Mouse (Mus musculus) forebrain, embryonic 16.5 days (tissue): ENCODE data around the gene Cep85l. TPM values are rescaled to one million over a fixed set of nuclear protein-coding genes. Genes with fewer than 3 reads are reported as not detected.

ENCODE experiments used
- ATAC-seq: fragments of 200-750 bp; cut with Nextera tagmentation; 2 replicates; pipeline ENCODE4 v1.8.0; 2017; ENCODE audit warnings: mild to moderate bottlenecking, moderate library complexity
- H3K27ac ChIP-seq: fragments of 300-500 bp; sonication (generic); 2 replicates; pipeline ENCODE4 v1.5.1; 2014; ENCODE audit warnings: low read length, control low read depth
- H3K27me3 ChIP-seq: fragments of 300-500 bp; sonication (generic); replicated peaks from 2 replicates; pipeline ENCODE4 v1.6.1; 2014; ENCODE audit warnings: low read length; ENCODE audit not compliant: control insufficient read depth, insufficient read depth
- H3K36me3 ChIP-seq: fragments of 300-500 bp; sonication (generic); 2 replicates; pipeline ENCODE4 v1.6.1; 2014; ENCODE audit not compliant: control insufficient read depth, insufficient read depth
- H3K4me1 ChIP-seq: fragments of 300-500 bp; sonication (generic); replicated peaks from 2 replicates; pipeline ENCODE4 v1.6.1; 2014; ENCODE audit warnings: low read length; ENCODE audit not compliant: control insufficient read depth, insufficient read depth
- H3K4me2 ChIP-seq: fragments of 300-500 bp; sonication (generic); 2 replicates; pipeline ENCODE4 v1.6.1; 2014; ENCODE audit warnings: mild to moderate bottlenecking, low read length, control low read depth
- H3K4me3 ChIP-seq: fragments of 300-500 bp; sonication (generic); replicated peaks from 2 replicates; pipeline ENCODE4 v1.5.1; 2014; ENCODE audit warnings: mild to moderate bottlenecking, low read length, control low read depth
- H3K9ac ChIP-seq: fragments of 300-500 bp; sonication (generic); replicated peaks from 2 replicates; pipeline ENCODE4 v1.6.1; 2014; ENCODE audit warnings: low read depth, low read length, control low read depth
- H3K9me3 ChIP-seq: fragments of 300-500 bp; sonication (generic); 2 replicates; pipeline ENCODE4 v1.6.1; 2016; ENCODE audit warnings: low read length; ENCODE audit not compliant: control insufficient read depth
- WGBS: fragments of 180-500 bp; shearing (Covaris S2); extraction: QIAGEN DNeasy Blood & Tissue Kit; methylation state at CpG from one replicate; pipeline ENCODE4 v1.1.7; 2014; 5-methylcytosine and 5-hydroxymethylcytosine counted together
- polyA plus RNA-seq: library from polyadenylated mRNA; unstranded; fragments of >200 nt; fragmentation: Nextera tagmentation; extraction: Ambion mirVana; gene quantifications from 2 replicates; pipeline ENCODE4 v1.2.1, GENCODE M21; 2015

Gene Cep85l
- polyA plus RNA-seq = 8.3 and 9.0 TPM in 2 replicates

- Histone ChIP-seq H3K27ac (peak within 1 kb of the TSS; percentile 96), H3K27me3 (no peaks in the 10 kb centered on the region), H3K9ac (peak within 1 kb of the TSS; percentile 99), H3K36me3 (no peaks in the 10 kb centered on the region), H3K4me3 (peak within 1 kb of the TSS; percentile 93), H3K4me2 (peak within 1 kb of the TSS; percentile 54), H3K9me3 (no peaks in the 10 kb centered on the region), H3K4me1 (peaks cover 20% of the 10 kb centered on the region)
- ATAC-seq = peak; percentile 99
- WGBS = 0% methylated on average over 31 of the region's 31 CpGs
Measured at GRCm38 (mm10) chr10:53379709-53380106, at the start of gene Cep85l. Cep85l (minus strand) TSS chr10:53379947.

- H3K4me2 ChIP-seq = no peak overlapping the region
- 62% methylated on average over 7 of the region's 7 CpGs for whole genome bisulfite sequencing
- no peak for ATAC-seq
- H3K4me3 ChIP-seq = no peak overlapping the region
- no peaks in the 10 kb centered on the region for H3K9me3 ChIP-seq
- H3K36me3 ChIP-seq = no peaks in the 10 kb centered on the region
- H3K27me3 ChIP-seq = no peaks in the 10 kb centered on the region
- H3K9ac ChIP-seq = no peak overlapping the region
- peaks cover 16% of the 10 kb centered on the region for H3K4me1 ChIP-seq
- H3K27ac ChIP-seq = 0 out of 2 replicates have a peak overlapping the region, but pooled peaks have one; percentile 9
Measured at GRCm38 (mm10) chr10:53428695-53429447, 49.1 kb upstream of the Cep85l start.

GRCm38 (mm10) chr10:53426524-53426923 lies 46.8 kb upstream of the Cep85l start:
- ATAC-seq = no peak
- Histone ChIP-seq H3K4me3 (no peak overlapping the region), H3K4me2 (no peak overlapping the region), H3K27ac (no peak overlapping the region), H3K9ac (no peak overlapping the region), H3K4me1 (peaks cover 16% of the 10 kb centered on the region), H3K36me3 (no peaks in the 10 kb centered on the region), H3K27me3 (no peaks in the 10 kb centered on the region), H3K9me3 (no peaks in the 10 kb centered on the region)
- 82% methylated on average over 2 of the region's 2 CpGs for WGBS

GRCm38 (mm10) chr10:53423091-53423490 lies 43.3 kb upstream of the Cep85l start:
- no peaks in the 10 kb centered on the region for H3K36me3 ChIP-seq
- 97% methylated on average over 1 of the region's 1 CpGs for WGBS

GRCm38 (mm10) chr10:53422206-53422605 lies 42.5 kb upstream of the Cep85l start:
- H3K27ac ChIP-seq = no peak overlapping the region
- no peak overlapping the region for H3K9ac ChIP-seq
- H3K36me3 ChIP-seq = no peaks in the 10 kb centered on the region
- no peak overlapping the region for H3K4me2 ChIP-seq
- ATAC-seq = no peak
- WGBS = 77% methylated on average over 1 of the region's 1 CpGs
- H3K4me1 ChIP-seq = no peaks in the 10 kb centered on the region
- no peak overlapping the region for H3K4me3 ChIP-seq
- no peaks in the 10 kb centered on the region for H3K9me3 ChIP-seq
- no peaks in the 10 kb centered on the region for H3K27me3 ChIP-seq

More at GRCm38 (mm10) chr10:53423091-53423490, 43.3 kb upstream of the Cep85l start:
- Histone ChIP-seq H3K27me3 (no peaks in the 10 kb centered on the region), H3K27ac (no peak overlapping the region), H3K4me3 (no peak overlapping the region), H3K4me2 (no peak overlapping the region), H3K9me3 (no peaks in the 10 kb centered on the region), H3K9ac (no peak overlapping the region), H3K4me1 (no peaks in the 10 kb centered on the region)
- ATAC-seq = no peak

GRCm38 (mm10) chr10:53421613-53422012 lies 41.9 kb upstream of the Cep85l start:
- H3K4me1 ChIP-seq = no peaks in the 10 kb centered on the region
- no peak overlapping the region for H3K27ac ChIP-seq
- no peaks in the 10 kb centered on the region for H3K9me3 ChIP-seq
- H3K36me3 ChIP-seq = no peaks in the 10 kb centered on the region
- no peaks in the 10 kb centered on the region for H3K27me3 ChIP-seq
- H3K4me3 ChIP-seq = no peak overlapping the region
- no peak overlapping the region for H3K4me2 ChIP-seq
- ATAC-seq = no peak
- 88% methylated on average over 6 of the region's 6 CpGs for WGBS
- H3K9ac ChIP-seq = no peak overlapping the region

GRCm38 (mm10) chr10:53420069-53420468 lies 40.3 kb upstream of the Cep85l start:
- H3K4me2 ChIP-seq = no peak overlapping the region
- no peak overlapping the region for H3K27ac ChIP-seq
- H3K27me3 ChIP-seq = no peaks in the 10 kb centered on the region
- H3K9ac ChIP-seq = no peak overlapping the region
- no peak overlapping the region for H3K4me3 ChIP-seq
- H3K4me1 ChIP-seq = no peaks in the 10 kb centered on the region
- H3K36me3 ChIP-seq = no peaks in the 10 kb centered on the region
- ATAC-seq = no peak
- H3K9me3 ChIP-seq = no peaks in the 10 kb centered on the region

- whole genome bisulfite sequencing = 76% methylated on average over 4 of the region's 4 CpGs
- Histone ChIP-seq H3K27ac (no peak overlapping the region), H3K4me3 (no peak overlapping the region), H3K9ac (no peak overlapping the region), H3K36me3 (no peaks in the 10 kb centered on the region), H3K9me3 (no peaks in the 10 kb centered on the region), H3K4me1 (no peaks in the 10 kb centered on the region; the same call in 1 of the 2 replicates), H3K27me3 (no peaks in the 10 kb centered on the region), H3K4me2 (no peak overlapping the region)
- ATAC-seq = no peak
Measured at GRCm38 (mm10) chr10:53419139-53419935, 39.6 kb upstream of the Cep85l start.

GRCm38 (mm10) chr10:53417015-53417414 lies 37.3 kb upstream of the Cep85l start:
- no peaks in the 10 kb centered on the region for H3K36me3 ChIP-seq
- H3K4me1 ChIP-seq = no peaks in the 10 kb centered on the region; the same call in 1 of the 2 replicates
- no peaks in the 10 kb centered on the region for H3K9me3 ChIP-seq
- H3K27ac ChIP-seq = no peak overlapping the region
- H3K27me3 ChIP-seq = no peaks in the 10 kb centered on the region
- ATAC-seq = no peak
- 72% methylated on average over 2 of the region's 2 CpGs for WGBS
- no peak overlapping the region for H3K9ac ChIP-seq
- H3K4me3 ChIP-seq = no peak overlapping the region
- H3K4me2 ChIP-seq = no peak overlapping the region
